Mouse (Mus musculus): ENCODE results near the gene Rhobtb1. TPM values are rescaled to one million over a fixed set of nuclear protein-coding genes. Genes with fewer than 3 reads are reported as not detected.

The Rhobtb1 gene
- polyA plus RNA-seq, 1 experiment from 2014 or later, result 13.6 TPM

DNA sequence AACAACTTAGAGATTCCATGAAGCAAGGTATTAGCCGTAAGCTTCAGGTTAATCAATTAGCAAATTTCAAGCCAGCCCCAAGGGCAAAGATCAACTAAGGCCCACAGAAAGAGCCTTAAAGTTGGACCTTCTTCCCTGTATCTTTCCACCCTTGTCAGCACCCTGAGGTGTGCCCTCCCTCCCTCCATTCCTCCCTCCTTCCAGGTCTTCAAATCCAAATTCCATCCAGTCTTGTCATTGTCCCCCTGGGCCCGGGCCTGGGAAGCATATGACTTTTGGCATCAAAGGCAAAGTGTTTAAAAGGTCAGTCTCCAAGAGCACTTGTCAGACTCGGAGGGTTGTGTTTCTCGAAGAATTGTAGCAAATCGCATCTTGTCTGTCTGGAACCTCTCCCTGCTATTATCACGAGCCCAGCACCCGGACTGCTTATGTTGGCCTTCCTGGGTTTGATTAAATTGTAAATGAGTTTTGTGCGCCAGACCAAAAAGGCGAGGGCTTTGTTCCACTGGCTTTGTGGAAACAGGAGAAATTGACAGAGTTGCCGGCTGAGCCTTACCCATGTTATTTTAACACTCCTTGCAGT lies 116.9 kb downstream of the Rhobtb1 start:
- Histone ChIP-seq H3K4me3 (no peak overlapping the region), H3K36me3 (peaks cover 14% of the 10 kb centered on the region), H3K27ac (replicated peaks) (no peak overlapping the region), H3K9me3 (no peaks in the 10 kb centered on the region), H3K4me1 (no peaks in the 10 kb centered on the region), H3K9ac (replicated peaks) (no peak overlapping the region), H3K4me2 (replicated peaks) (no peak overlapping the region), H3K27me3 (no peaks in the 10 kb centered on the region)
- no peak for ATAC-seq (replicated peaks)
- WGBS, result 35% methylated on average over 10 of the region's 10 CpGs

DNA sequence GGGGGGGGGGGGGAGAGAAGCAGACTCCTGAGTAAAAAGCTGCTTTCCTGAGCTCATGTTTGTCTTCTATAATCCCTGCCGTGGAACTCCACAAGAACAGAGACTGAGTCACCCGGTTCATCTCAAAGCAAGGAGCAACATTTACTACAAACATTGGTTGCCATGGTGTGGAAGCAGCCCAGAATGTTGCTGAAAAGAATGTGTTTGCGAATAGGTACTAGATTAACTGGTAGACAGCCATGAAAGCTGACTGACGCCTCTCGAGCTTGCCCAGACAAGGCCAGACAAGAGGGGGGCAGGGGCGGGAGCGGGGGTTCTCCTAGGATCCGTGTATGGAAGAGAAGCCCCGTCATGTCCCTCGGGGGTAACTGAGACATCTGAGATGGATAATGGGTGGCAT lies 120.2 kb downstream of the Rhobtb1 start:
- Histone ChIP-seq H3K9ac (replicated peaks) (no peak overlapping the region), H3K4me2 (replicated peaks) (no peak overlapping the region), H3K9me3 (no peaks in the 10 kb centered on the region), H3K4me1 (no peaks in the 10 kb centered on the region), H3K4me3 (no peak overlapping the region), H3K27ac (replicated peaks) (no peak overlapping the region), H3K36me3 (peaks cover 14% of the 10 kb centered on the region), H3K27me3 (no peaks in the 10 kb centered on the region)
- ATAC-seq (replicated peaks), result no peak
- 65% methylated on average over 10 of the region's 10 CpGs for WGBS

DNA sequence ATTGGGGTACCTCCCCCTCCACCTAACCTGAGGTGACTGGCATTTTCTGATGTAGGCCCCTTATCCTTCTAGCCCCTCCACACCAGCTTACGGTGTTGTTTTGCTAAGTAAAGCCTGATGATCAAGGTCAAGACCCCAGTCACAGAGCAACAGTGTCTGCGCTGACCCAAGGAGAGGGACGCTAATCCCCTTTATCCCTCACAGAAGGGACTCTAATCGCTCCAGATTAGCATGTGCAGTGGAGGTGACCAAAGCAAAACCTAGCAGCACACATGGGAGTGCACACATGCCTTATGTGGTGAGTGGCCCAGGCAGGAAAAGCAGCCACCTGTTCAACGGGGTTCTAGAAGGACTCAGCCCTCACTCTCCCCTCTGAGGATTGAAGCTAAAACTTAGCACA lies 123.0 kb downstream of the Rhobtb1 start:
- Histone ChIP-seq H3K27me3 (no peaks in the 10 kb centered on the region), H3K9ac (replicated peaks) (no peak overlapping the region), H3K36me3 (peaks cover 14% of the 10 kb centered on the region), H3K4me3 (no peak overlapping the region), H3K4me1 (no peaks in the 10 kb centered on the region), H3K4me2 (replicated peaks) (no peak overlapping the region), H3K9me3 (no peaks in the 10 kb centered on the region), H3K27ac (replicated peaks) (no peak overlapping the region)
- ATAC-seq (replicated peaks), result no peak
- WGBS, result 30% methylated on average over 5 of the region's 5 CpGs

DNA sequence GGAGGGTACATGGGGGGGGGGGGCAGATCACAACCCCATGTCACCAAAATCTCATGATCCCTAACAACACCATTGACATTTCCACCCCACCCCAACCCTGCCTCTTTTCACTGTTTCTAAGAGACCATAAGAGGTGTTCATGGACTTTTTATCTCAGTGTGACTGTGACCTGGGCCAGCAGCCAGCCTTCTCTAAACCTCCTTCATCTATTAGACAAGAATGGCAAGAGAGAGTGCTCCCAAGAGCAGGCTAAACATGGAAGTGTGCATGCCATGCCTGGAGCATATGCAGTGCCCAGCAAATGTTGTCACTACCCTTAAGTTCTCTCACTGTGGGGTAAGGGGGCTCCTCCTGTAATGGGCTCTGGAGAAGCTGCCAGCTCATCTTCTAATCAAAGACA lies 123.5 kb downstream of the Rhobtb1 start:
- H3K9me3 ChIP-seq, result no peaks in the 10 kb centered on the region
- H3K4me2 ChIP-seq (replicated peaks), result no peak overlapping the region
- no peak overlapping the region for H3K4me3 ChIP-seq
- H3K36me3 ChIP-seq, result peaks cover 14% of the 10 kb centered on the region
- no peaks in the 10 kb centered on the region for H3K4me1 ChIP-seq
- no peak overlapping the region for H3K9ac ChIP-seq (replicated peaks)
- ATAC-seq (replicated peaks), result no peak
- H3K27ac ChIP-seq (replicated peaks), result no peak overlapping the region
- H3K27me3 ChIP-seq, result no peaks in the 10 kb centered on the region

DNA sequence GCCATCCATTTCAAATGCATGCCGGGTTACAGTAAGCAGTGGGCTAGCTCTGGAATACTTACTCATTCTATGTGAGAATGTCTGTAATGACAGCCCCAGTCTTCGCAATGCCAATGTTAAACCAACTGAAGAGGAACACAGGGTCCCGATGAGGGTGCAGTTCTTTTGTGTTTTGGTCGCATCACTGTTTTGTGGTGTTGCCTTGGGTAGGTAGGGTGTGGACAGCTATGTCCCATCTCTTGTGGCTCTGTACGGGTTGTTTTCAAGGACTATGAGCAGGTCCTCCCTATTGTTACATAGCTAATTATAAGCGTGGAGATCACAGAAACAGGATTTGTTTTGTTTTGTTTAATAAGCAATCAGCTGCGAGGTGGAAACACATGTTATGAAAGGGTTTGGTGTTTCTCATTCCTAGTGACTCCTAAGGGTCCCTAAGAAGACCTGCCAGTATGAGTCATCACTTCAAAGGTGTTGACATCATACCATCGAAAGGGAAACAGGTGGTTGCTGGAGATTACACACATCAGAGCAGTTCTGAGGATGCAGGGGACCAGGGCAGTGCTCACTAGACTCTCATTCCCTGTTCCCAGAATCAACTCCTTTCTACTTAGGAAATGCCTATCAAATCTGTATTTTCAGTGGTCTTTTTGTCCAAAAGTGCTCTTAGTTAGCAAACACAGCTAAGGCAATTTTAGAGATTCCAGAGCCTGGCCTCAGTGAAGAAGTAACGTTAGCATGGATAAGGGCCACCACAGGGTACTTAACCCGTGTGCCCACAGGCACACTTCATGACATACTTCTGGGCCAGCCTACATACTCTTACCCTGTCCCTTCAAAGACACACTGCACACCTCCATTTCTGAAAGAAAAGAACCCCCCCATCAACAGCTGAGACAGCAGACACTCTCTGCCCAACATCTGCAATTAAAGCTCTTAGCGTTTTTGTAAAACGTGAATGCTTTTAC lies 124.9 kb downstream of the Rhobtb1 start:
- Histone ChIP-seq H3K27me3 (no peaks in the 10 kb centered on the region), H3K9ac (replicated peaks) (no peak overlapping the region), H3K4me2 (replicated peaks) (no peak overlapping the region), H3K36me3 (peaks cover 4% of the 10 kb centered on the region; the same call in 1 of the 2 replicates), H3K27ac (replicated peaks) (no peak overlapping the region), H3K4me3 (no peak overlapping the region), H3K9me3 (no peaks in the 10 kb centered on the region), H3K4me1 (no peaks in the 10 kb centered on the region)
- 86% methylated on average over 12 of the region's 12 CpGs for WGBS
- no peak for ATAC-seq (replicated peaks)

DNA sequence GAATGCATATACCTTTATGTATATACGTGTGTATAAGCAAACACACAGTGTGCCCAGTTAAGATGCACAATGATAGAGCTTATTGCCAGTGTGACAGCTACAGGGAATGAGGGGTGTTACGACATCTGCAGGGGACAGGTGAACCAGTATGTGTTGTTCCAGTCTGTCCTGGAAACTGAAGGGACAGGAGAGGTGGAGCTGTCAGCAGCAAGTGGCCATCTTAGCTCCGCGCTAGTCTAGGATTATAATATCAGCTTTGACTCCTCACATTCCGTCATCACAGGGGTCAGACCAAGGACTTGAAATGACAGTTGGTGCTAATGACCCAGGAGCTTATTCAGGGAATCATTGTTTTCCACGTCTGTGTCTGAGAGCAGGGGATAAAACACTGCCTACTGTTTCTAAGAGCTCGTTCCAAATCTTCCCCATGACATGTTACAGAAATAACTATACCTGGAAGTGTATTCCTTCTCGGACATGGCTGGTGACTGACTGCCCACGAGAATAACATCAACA lies 125.7 kb downstream of the Rhobtb1 start:
- WGBS, result 84% methylated on average over 9 of the region's 9 CpGs

DNA sequence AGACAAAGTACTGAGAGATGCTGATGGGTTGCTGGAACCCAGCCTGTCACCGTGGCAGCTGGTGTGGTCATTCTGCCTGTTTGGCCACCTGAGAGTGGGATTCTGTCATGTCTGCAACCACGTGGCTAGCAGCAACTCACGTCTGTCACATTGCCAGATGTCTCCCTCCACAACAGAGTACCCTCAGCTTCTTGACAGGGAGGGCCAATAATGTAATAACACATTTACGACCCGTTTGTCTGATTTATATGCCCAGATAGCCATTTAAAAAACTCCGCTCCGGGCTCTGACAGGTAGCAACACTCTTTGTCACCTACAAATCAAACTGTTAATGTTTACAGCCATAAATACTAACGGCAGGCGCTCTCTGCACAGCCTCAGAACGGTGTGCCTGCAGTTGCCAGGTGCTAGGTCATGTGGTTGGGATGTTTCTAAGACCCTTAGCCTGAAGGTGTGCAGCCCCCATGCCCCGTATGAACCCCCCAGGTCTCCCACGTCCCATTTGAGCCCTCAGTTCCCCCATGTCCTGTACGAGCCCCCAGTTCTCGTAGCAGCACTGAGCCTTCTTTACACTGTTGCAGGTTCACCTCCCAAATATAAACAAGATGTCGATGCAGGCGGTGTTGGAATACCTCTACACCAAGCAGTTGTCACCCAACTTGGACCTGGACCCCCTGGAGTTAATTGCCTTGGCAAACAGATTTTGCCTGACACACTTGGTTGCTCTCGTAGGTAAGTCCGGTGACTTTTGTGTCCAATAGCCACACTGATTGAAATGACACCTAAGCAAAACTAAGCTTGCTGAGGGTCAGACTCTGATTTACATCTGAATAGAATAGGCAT lies 127.8 kb downstream of the Rhobtb1 start:
- WGBS, result 78% methylated on average over 18 of the region's 18 CpGs
- H3K27ac ChIP-seq (replicated peaks), result no peak overlapping the region
- H3K4me3 ChIP-seq, result no peak overlapping the region
- ATAC-seq (replicated peaks), result no peak
- no peaks in the 10 kb centered on the region; the same call in 1 of the 2 replicates for H3K36me3 ChIP-seq
- H3K27me3 ChIP-seq, result no peaks in the 10 kb centered on the region
- H3K4me1 ChIP-seq, result no peaks in the 10 kb centered on the region
- H3K4me2 ChIP-seq (replicated peaks), result no peak overlapping the region
- no peak overlapping the region for H3K9ac ChIP-seq (replicated peaks)
- H3K9me3 ChIP-seq, result no peaks in the 10 kb centered on the region

More for the DNA sequence above, 125.7 kb downstream of the Rhobtb1 start:
- Histone ChIP-seq H3K4me3 (no peak overlapping the region), H3K27ac (replicated peaks) (no peak overlapping the region), H3K9me3 (no peaks in the 10 kb centered on the region), H3K4me1 (no peaks in the 10 kb centered on the region), H3K9ac (replicated peaks) (no peak overlapping the region), H3K27me3 (no peaks in the 10 kb centered on the region), H3K4me2 (replicated peaks) (no peak overlapping the region), H3K36me3 (peaks cover 4% of the 10 kb centered on the region; the same call in 1 of the 2 replicates)
- ATAC-seq (replicated peaks), result no peak

DNA sequence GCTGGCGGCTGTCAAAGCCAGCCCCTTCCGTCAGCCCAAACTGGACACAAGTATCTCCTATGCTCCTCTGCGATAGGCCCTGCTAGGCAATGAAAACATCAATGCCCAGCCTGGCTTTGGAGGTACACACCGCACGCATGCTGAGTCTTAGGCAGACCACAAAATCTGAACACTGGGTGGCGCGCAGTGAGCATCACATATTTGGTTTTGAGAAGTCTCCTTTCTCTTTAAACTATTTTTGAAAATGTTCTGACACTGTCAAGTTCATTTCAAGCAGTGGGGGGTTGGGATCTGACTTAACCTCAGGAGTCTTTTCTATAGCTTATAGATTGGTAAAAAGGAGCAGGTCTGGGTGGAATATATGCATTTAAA lies 128.4 kb downstream of the Rhobtb1 start:
- no peak overlapping the region for H3K4me2 ChIP-seq (replicated peaks)
- H3K4me3 ChIP-seq, result no peak overlapping the region
- WGBS, result 75% methylated on average over 7 of the region's 7 CpGs
- no peaks in the 10 kb centered on the region for H3K27me3 ChIP-seq
- H3K9me3 ChIP-seq, result no peaks in the 10 kb centered on the region
- no peak for ATAC-seq (replicated peaks)
- H3K4me1 ChIP-seq, result no peaks in the 10 kb centered on the region
- H3K36me3 ChIP-seq, result no peaks in the 10 kb centered on the region; the same call in 1 of the 2 replicates
- no peak overlapping the region for H3K9ac ChIP-seq (replicated peaks)
- H3K27ac ChIP-seq (replicated peaks), result no peak overlapping the region

DNA sequence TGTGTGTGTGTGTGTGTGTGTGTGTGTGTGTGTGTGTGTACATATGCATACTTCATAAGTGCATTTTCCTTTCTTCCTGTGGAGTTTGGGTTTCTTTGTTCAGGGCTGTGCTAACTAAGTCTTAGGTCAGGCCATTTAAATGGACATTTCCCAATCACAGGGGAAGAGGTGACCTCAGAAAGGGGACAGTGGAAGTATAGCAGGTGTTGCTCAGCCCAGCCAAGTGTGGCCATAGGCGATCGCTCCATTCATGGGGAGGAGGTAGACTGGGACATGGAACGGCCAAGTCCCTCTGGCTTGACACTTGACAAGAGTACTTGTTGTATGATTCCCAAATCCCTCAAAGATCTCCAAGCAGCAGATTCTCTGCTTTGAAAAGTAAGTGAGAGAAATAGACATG lies 135.7 kb downstream of the Rhobtb1 start:
- H3K27me3 ChIP-seq, result no peaks in the 10 kb centered on the region
- no peak overlapping the region for H3K27ac ChIP-seq (replicated peaks)
- no peak overlapping the region for H3K4me2 ChIP-seq (replicated peaks)
- H3K9me3 ChIP-seq, result no peaks in the 10 kb centered on the region
- ATAC-seq (replicated peaks), result no peak
- WGBS, result 97% methylated on average over 3 of the region's 3 CpGs
- no peaks in the 10 kb centered on the region for H3K4me1 ChIP-seq
- H3K9ac ChIP-seq (replicated peaks), result no peak overlapping the region
- no peak overlapping the region for H3K4me3 ChIP-seq
- H3K36me3 ChIP-seq, result 0 out of 2 replicates have a peak, but pooled peaks cover 6% of the 10 kb centered on the region

DNA sequence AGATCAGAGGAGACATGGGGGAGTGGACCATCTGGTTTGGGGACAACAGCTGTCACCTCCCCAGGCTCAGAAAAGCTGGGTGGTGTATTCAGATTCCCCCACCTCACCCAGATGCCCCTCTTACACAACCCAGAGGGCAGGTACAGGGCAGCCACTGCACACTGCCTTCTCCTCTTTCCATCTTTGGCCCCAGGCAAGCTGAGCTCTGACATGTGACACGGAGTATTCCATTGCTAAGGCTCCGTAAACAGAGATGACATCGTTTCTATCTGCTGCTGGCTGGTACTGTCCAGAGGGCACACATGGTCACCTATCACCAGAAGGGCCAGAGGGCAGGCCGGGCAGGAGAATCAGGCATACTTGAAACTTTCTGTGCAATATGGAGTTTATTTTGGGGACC lies 136.9 kb downstream of the Rhobtb1 start:
- WGBS, result 95% methylated on average over 4 of the region's 4 CpGs
- H3K27ac ChIP-seq (replicated peaks), result no peak overlapping the region
- no peak overlapping the region for H3K4me2 ChIP-seq (replicated peaks)
- no peak overlapping the region for H3K9ac ChIP-seq (replicated peaks)
- no peaks in the 10 kb centered on the region for H3K4me1 ChIP-seq
- ATAC-seq (replicated peaks), result no peak
- H3K27me3 ChIP-seq, result no peaks in the 10 kb centered on the region
- no peaks in the 10 kb centered on the region for H3K9me3 ChIP-seq
- 0 out of 2 replicates have a peak, but pooled peaks cover 6% of the 10 kb centered on the region for H3K36me3 ChIP-seq
- no peak overlapping the region for H3K4me3 ChIP-seq

DNA sequence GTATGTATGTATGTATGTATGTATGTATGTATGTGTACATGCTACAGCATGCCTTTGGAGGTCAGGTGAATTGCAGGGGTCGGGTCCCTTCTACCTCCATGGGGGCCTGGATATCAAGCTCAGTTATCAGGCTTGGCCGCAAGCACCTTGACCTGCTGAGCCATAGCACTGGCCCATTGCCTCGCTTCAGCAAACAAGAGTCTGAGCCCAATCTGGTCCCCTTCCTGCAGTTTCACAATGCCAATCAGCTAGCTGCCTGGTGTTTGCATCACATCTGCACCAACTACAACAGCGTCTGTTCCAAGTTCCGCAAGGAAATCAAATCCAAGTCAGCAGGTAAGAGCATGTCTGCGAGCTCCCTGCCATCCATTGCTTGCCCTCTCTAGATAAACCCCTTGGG lies 137.5 kb downstream of the Rhobtb1 start:
- Histone ChIP-seq H3K27me3 (no peaks in the 10 kb centered on the region), H3K9ac (replicated peaks) (no peak overlapping the region), H3K4me2 (replicated peaks) (no peak overlapping the region), H3K4me1 (no peaks in the 10 kb centered on the region), H3K36me3 (0 out of 2 replicates have a peak, but pooled peaks cover 6% of the 10 kb centered on the region), H3K4me3 (no peak overlapping the region), H3K9me3 (no peaks in the 10 kb centered on the region), H3K27ac (replicated peaks) (no peak overlapping the region)
- 90% methylated on average over 6 of the region's 6 CpGs for WGBS
- ATAC-seq (replicated peaks), result no peak

DNA sequence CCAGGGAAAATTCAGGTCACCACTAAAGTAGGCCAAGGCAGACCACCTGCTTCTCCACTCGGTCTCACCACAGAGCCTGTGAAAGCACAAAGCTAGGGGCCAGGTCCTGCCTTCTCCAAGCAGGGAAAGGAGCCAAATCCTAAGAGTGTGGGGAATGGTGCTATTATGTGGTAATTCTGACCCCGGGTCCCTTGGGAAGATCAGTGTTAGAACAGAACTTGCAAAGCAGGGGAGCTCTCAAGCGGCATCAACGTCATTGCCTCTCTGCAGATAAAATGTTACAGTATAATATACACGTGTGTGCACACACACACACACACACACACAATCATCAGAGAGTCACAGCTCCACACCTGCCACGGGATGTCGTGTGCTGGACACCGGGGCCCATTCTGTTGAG lies 139.5 kb downstream of the Rhobtb1 start:
- no peak for ATAC-seq (replicated peaks)
- no peak overlapping the region for H3K4me2 ChIP-seq (replicated peaks)
- no peaks in the 10 kb centered on the region for H3K9me3 ChIP-seq
- no peak overlapping the region for H3K4me3 ChIP-seq
- no peaks in the 10 kb centered on the region for H3K4me1 ChIP-seq
- no peak overlapping the region for H3K9ac ChIP-seq (replicated peaks)
- 92% methylated on average over 8 of the region's 8 CpGs for WGBS
- no peaks in the 10 kb centered on the region for H3K27me3 ChIP-seq
- H3K27ac ChIP-seq (replicated peaks), result no peak overlapping the region
- 0 out of 2 replicates have a peak, but pooled peaks cover 3% of the 10 kb centered on the region for H3K36me3 ChIP-seq
